Mouse (Mus musculus) R1 (cell line): ENCODE measurements around the gene C730034F03Rik.
A peak's percentile ranks its signal among the peaks of the same experiment; 100 is the strongest.

Experiments
- DNase-seq: peaks from one replicate; pipeline ENCODE4 v3.0.0-alpha.2; 2018; ENCODE audit warnings: low read depth, low spot score

C730034F03Rik gene

GRCm38 (mm10) chr15:89431806-89432205 is 2.4 kb downstream of the C730034F03Rik start:
- DNase-seq, result no peak

GRCm38 (mm10) chr15:89432946-89433345 is 3.6 kb downstream of the C730034F03Rik start:
- no peak for DNase-seq

GRCm38 (mm10) chr15:89434136-89434535 is 4.7 kb downstream of the C730034F03Rik start:
- DNase-seq, result no peak

- DNase-seq, result no peak
These were observed 6.5 kb downstream of the C730034F03Rik start for GRCm38 (mm10) chr15:89435878-89436277.

- peak; percentile 76 for DNase-seq
These were observed 13.2 kb downstream of the C730034F03Rik start for GRCm38 (mm10) chr15:89442486-89443070.

- DNase-seq, result peak; percentile 86
These were observed 23.8 kb downstream of the C730034F03Rik start for GRCm38 (mm10) chr15:89452906-89453864.

GRCm38 (mm10) chr15:89453865-89454478 is 24.6 kb downstream of the C730034F03Rik start, which contains the start of gene Mapk8ip2:
Mapk8ip2 (plus strand) TSS chr15:89453913.
- peak; percentile 69 for DNase-seq

- DNase-seq, result no peak
These were observed 25.5 kb downstream of the C730034F03Rik start for GRCm38 (mm10) chr15:89454857-89455256.

- no peak for DNase-seq
These were observed 26.3 kb downstream of the C730034F03Rik start for GRCm38 (mm10) chr15:89455642-89456041.

- no peak for DNase-seq
These were observed 29.6 kb downstream of the C730034F03Rik start for GRCm38 (mm10) chr15:89458942-89459341.

GRCm38 (mm10) chr15:89459821-89460220 is 30.4 kb downstream of the C730034F03Rik start:
- no peak for DNase-seq

GRCm38 (mm10) chr15:89460298-89460697 is 30.9 kb downstream of the C730034F03Rik start:
- peak; percentile 57 for DNase-seq

GRCm38 (mm10) chr15:89461321-89461720 is 31.9 kb downstream of the C730034F03Rik start:
- DNase-seq, result no peak

GRCm38 (mm10) chr15:89462176-89462575 is 32.8 kb downstream of the C730034F03Rik start:
- DNase-seq, result no peak

- peak; percentile 47 for DNase-seq
These were observed 34.2 kb downstream of the C730034F03Rik start for GRCm38 (mm10) chr15:89463334-89464235.

GRCm38 (mm10) chr15:89465052-89465451 is 35.7 kb downstream of the C730034F03Rik start:
- peak; percentile 76 for DNase-seq

GRCm38 (mm10) chr15:89468577-89468976 is 39.2 kb downstream of the C730034F03Rik start:
- DNase-seq, result peak; percentile 75

- no peak for DNase-seq
These were observed 42.1 kb downstream of the C730034F03Rik start for GRCm38 (mm10) chr15:89471476-89471875.

- no peak for DNase-seq
These were observed 44.0 kb downstream of the C730034F03Rik start for GRCm38 (mm10) chr15:89473370-89473769.

- no peak for DNase-seq
These were observed 44.5 kb downstream of the C730034F03Rik start for GRCm38 (mm10) chr15:89473921-89474320.
